Mouse (Mus musculus): ENCODE measurements at regions not wholly inside any gene's neighbourhood (a gene's known extent, or its start where the extent isn't known, plus 50 kb on each side); places are given as distances from the start of the nearest gene placed in this dataset.

DNA sequence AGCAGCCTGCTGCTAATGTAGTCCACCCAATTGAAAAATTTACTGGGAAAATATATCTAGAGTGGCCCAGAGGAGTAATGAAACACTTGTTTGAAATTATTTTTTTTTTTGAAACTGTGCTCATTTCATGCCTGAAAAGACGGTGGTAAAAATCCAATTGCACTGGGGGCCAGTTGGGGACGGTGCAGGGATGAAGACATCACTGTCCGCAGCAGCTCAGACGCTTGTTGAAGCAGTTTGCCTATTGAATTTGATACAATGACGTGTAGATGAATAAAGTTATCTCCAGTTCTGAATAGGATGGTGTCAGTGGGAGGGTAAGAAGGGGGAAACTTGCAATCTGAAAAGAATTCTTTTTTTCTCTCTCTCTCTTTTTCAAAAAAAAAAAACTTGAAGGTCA lies 200.5 kb downstream of the Nr2f2 start:
- no peak for ATAC-seq
- no peak overlapping the region for H3K4me3 ChIP-seq (ENCODE audit: low read length)
- 33% methylated on average over 5 of the region's 5 CpGs for WGBS

DNA sequence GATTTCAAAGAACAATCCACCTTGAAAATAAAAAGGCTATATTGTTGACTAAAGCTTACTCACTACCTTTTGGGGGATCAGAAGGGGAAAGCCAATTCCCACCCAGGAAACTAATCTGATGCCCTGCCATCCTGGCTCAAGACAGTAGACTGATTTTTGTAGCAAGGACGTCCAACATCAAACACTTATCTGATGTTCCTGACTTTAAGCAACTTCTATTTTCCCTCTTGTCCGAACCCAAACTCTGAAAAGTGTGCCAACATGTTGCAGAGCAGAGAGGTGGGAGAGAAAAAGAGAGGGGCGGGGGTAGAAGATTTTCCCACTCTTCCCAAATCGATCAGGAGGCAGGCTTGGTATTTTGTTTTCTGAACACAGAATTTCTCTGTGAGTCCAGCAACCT lies 201.0 kb downstream of the Nr2f2 start:
- no peaks in the 10 kb centered on the region for H3K36me3 ChIP-seq (ENCODE audit: insufficient read depth, low read length)
- H3K4me2 ChIP-seq (ENCODE audit: low read depth, low read length), result no peak overlapping the region
- H3K9ac ChIP-seq (replicated peaks; ENCODE audit: low read length), result no peak overlapping the region
- WGBS, result 44% methylated on average over 4 of the region's 4 CpGs
- H3K4me1 ChIP-seq (ENCODE audit: insufficient read depth, low read length), result no peaks in the 10 kb centered on the region
- no peaks in the 10 kb centered on the region for H3K9me3 ChIP-seq (ENCODE audit: low read length)
- ATAC-seq (no peak), DNase-seq (ENCODE audit: low spot score) (no peak)
- no peak overlapping the region for H3K27ac ChIP-seq
- peaks cover 20% of the 10 kb centered on the region; the same call in 1 of the 2 replicates for H3K27me3 ChIP-seq (ENCODE audit: insufficient read depth, low read length)
- H3K4me3 ChIP-seq (ENCODE audit: low read length), result no peak overlapping the region
- TF ChIP-seq CTCF (IDR thresholded peaks at IDR 0.05; ENCODE audit: low read depth), result no peak

More for the DNA sequence above, 200.5 kb downstream of the Nr2f2 start:
- no peak for DNase-seq (ENCODE audit: low spot score)
- no peak overlapping the region for H3K27ac ChIP-seq
- peaks cover 25% of the 10 kb centered on the region for H3K27me3 ChIP-seq (ENCODE audit: insufficient read depth, low read length)
- no peaks in the 10 kb centered on the region for H3K9me3 ChIP-seq (ENCODE audit: low read length)
- no peaks in the 10 kb centered on the region for H3K4me1 ChIP-seq (ENCODE audit: insufficient read depth, low read length)
- H3K9ac ChIP-seq (replicated peaks; ENCODE audit: low read length), result no peak overlapping the region
- H3K4me2 ChIP-seq (ENCODE audit: low read depth, low read length), result no peak overlapping the region
- H3K36me3 ChIP-seq (ENCODE audit: insufficient read depth, low read length), result no peaks in the 10 kb centered on the region
- no peak for TF ChIP-seq CTCF (IDR thresholded peaks at IDR 0.05; ENCODE audit: low read depth)

- Histone ChIP-seq H3K4me1 (ENCODE audit: insufficient read depth, low read length) (no peaks in the 10 kb centered on the region), H3K27me3 (ENCODE audit: insufficient read depth, low read length) (peaks cover 15% of the 10 kb centered on the region; the same call in 1 of the 2 replicates)
These were observed 201.8 kb downstream of the Nr2f2 start for GRCm38 (mm10) chr7:70164691-70165193.

GRCm38 (mm10) chr7:70158531-70158930 lies 208.0 kb downstream of the Nr2f2 start:
- ATAC-seq, result no peak
- Histone ChIP-seq H3K9me3 (ENCODE audit: low read length) (no peaks in the 10 kb centered on the region), H3K36me3 (ENCODE audit: insufficient read depth, low read length) (no peaks in the 10 kb centered on the region), H3K27me3 (ENCODE audit: insufficient read depth, low read length) (peaks cover 4% of the 10 kb centered on the region; the same call in 1 of the 2 replicates), H3K9ac (replicated peaks; ENCODE audit: low read length) (no peak overlapping the region), H3K4me1 (ENCODE audit: insufficient read depth, low read length) (no peaks in the 10 kb centered on the region), H3K4me2 (ENCODE audit: low read depth, low read length) (no peak overlapping the region), H3K27ac (no peak overlapping the region), H3K4me3 (ENCODE audit: low read length) (no peak overlapping the region)
- no peak for TF ChIP-seq CTCF (IDR thresholded peaks at IDR 0.05; ENCODE audit: low read depth)
- DNase-seq (ENCODE audit: low spot score), result no peak
- WGBS, result 47% methylated on average over 8 of the region's 8 CpGs

More at GRCm38 (mm10) chr7:70164691-70165193, 201.8 kb downstream of the Nr2f2 start:
- DNase-seq (ENCODE audit: low spot score), result no peak
- Histone ChIP-seq H3K9ac (replicated peaks; ENCODE audit: low read length) (no peak overlapping the region), H3K36me3 (ENCODE audit: insufficient read depth, low read length) (no peaks in the 10 kb centered on the region), H3K4me3 (ENCODE audit: low read length) (no peak overlapping the region), H3K9me3 (ENCODE audit: low read length) (no peaks in the 10 kb centered on the region), H3K4me2 (ENCODE audit: low read depth, low read length) (no peak overlapping the region), H3K27ac (no peak overlapping the region)
- ATAC-seq, result no peak
- no peak for TF ChIP-seq CTCF (IDR thresholded peaks at IDR 0.05; ENCODE audit: low read depth)
- WGBS, result 59% methylated on average over 6 of the region's 6 CpGs

GRCm38 (mm10) chr7:70144726-70145271 lies 221.7 kb downstream of the Nr2f2 start:
- H3K4me2 ChIP-seq (ENCODE audit: low read depth, low read length), result no peak overlapping the region
- no peak overlapping the region for H3K4me3 ChIP-seq (ENCODE audit: low read length)
- DNase-seq (ENCODE audit: low spot score) (no peak), ATAC-seq (no peak)
- no peak overlapping the region for H3K9ac ChIP-seq (replicated peaks; ENCODE audit: low read length)
- no peaks in the 10 kb centered on the region for H3K36me3 ChIP-seq (ENCODE audit: insufficient read depth, low read length)
- no peaks in the 10 kb centered on the region for H3K9me3 ChIP-seq (ENCODE audit: low read length)
- no peaks in the 10 kb centered on the region for H3K4me1 ChIP-seq (ENCODE audit: insufficient read depth, low read length)
- TF ChIP-seq CTCF (IDR thresholded peaks at IDR 0.05; ENCODE audit: low read depth), result no peak
- 85% methylated on average over 4 of the region's 4 CpGs for WGBS
- no peaks in the 10 kb centered on the region for H3K27me3 ChIP-seq (ENCODE audit: insufficient read depth, low read length)
- H3K27ac ChIP-seq, result no peak overlapping the region

- TF ChIP-seq CTCF (IDR thresholded peaks at IDR 0.05; ENCODE audit: low read depth), result no peak
- Histone ChIP-seq H3K27me3 (ENCODE audit: insufficient read depth, low read length) (no peaks in the 10 kb centered on the region), H3K4me2 (ENCODE audit: low read depth, low read length) (no peak overlapping the region), H3K4me3 (ENCODE audit: low read length) (no peak overlapping the region), H3K4me1 (ENCODE audit: insufficient read depth, low read length) (no peaks in the 10 kb centered on the region), H3K9ac (replicated peaks; ENCODE audit: low read length) (no peak overlapping the region), H3K27ac (no peak overlapping the region), H3K36me3 (ENCODE audit: insufficient read depth, low read length) (no peaks in the 10 kb centered on the region), H3K9me3 (ENCODE audit: low read length) (no peaks in the 10 kb centered on the region)
- ATAC-seq, result no peak
- no peak for DNase-seq (ENCODE audit: low spot score)
- WGBS, result 86% methylated on average over 5 of the region's 5 CpGs
These were observed 229.7 kb downstream of the Nr2f2 start for GRCm38 (mm10) chr7:70136837-70137236.

- DNase-seq (ENCODE audit: low spot score) (no peak), ATAC-seq (no peak)
- no peaks in the 10 kb centered on the region for H3K9me3 ChIP-seq (ENCODE audit: low read length)
- H3K9ac ChIP-seq (replicated peaks; ENCODE audit: low read length), result no peak overlapping the region
- H3K4me1 ChIP-seq (ENCODE audit: insufficient read depth, low read length), result no peaks in the 10 kb centered on the region
- no peaks in the 10 kb centered on the region for H3K36me3 ChIP-seq (ENCODE audit: insufficient read depth, low read length)
- WGBS, result 98% methylated on average over 3 of the region's 3 CpGs
- no peak overlapping the region for H3K4me3 ChIP-seq (ENCODE audit: low read length)
- H3K27me3 ChIP-seq (ENCODE audit: insufficient read depth, low read length), result no peaks in the 10 kb centered on the region
- no peak overlapping the region for H3K27ac ChIP-seq
- no peak overlapping the region for H3K4me2 ChIP-seq (ENCODE audit: low read depth, low read length)
- TF ChIP-seq CTCF (IDR thresholded peaks at IDR 0.05; ENCODE audit: low read depth), result no peak
These were observed 231.1 kb downstream of the Nr2f2 start for GRCm38 (mm10) chr7:70135416-70135815.

Data from hindbrain, postnatal 0 days (tissue).